Mouse (Mus musculus) hindbrain, embryonic 16.5 days (tissue): ENCODE measurements at regions not wholly inside any gene's neighbourhood (a gene's known extent, or its start where the extent isn't known, plus 50 kb on each side); places are given as distances from the start of the nearest gene placed in this dataset.

Experiments
- ATAC-seq: fragments of 200-750 bp; cut with Nextera tagmentation; 2 replicates; pipeline ENCODE4 v1.8.0; 2017; ENCODE audit warnings: moderate TSS enrichment, moderate library complexity
- H3K27ac ChIP-seq: fragments of 300-500 bp; sonication (generic); 2 replicates; pipeline ENCODE4 v1.5.1; 2014; ENCODE audit warnings: low read depth, mild to moderate bottlenecking, control low read depth, low read length, moderate library complexity
- H3K27me3 ChIP-seq: fragments of 300-500 bp; sonication (generic); replicated peaks from 2 replicates; pipeline ENCODE4 v1.6.1; 2014; ENCODE audit warnings: low read length; ENCODE audit not compliant: control insufficient read depth, insufficient read depth
- H3K36me3 ChIP-seq: fragments of 300-500 bp; sonication (generic); 2 replicates; pipeline ENCODE4 v1.6.1; 2014; ENCODE audit warnings: mild to moderate bottlenecking, low read length, moderate library complexity, mixed read lengths; ENCODE audit not compliant: control insufficient read depth, insufficient read depth
- H3K4me1 ChIP-seq: fragments of 300-500 bp; sonication (generic); 2 replicates; pipeline ENCODE4 v1.6.1; 2014; ENCODE audit warnings: low read depth, low read length; ENCODE audit not compliant: control insufficient read depth, insufficient read depth
- H3K4me2 ChIP-seq: fragments of 300-500 bp; sonication (generic); 2 replicates; pipeline ENCODE4 v1.6.1; 2014; ENCODE audit warnings: mild to moderate bottlenecking, low read length, control low read depth, moderate library complexity
- H3K4me3 ChIP-seq: fragments of 300-500 bp; sonication (generic); 2 replicates; pipeline ENCODE4 v1.5.1; 2014; ENCODE audit warnings: mild to moderate bottlenecking, low read length, control low read depth, moderate library complexity
- H3K9ac ChIP-seq: fragments of 300-500 bp; sonication (generic); 2 replicates; pipeline ENCODE4 v1.6.1; 2014; ENCODE audit warnings: low read depth, mild to moderate bottlenecking, control low read depth, low read length, moderate library complexity
- H3K9me3 ChIP-seq: fragments of 300-500 bp; sonication (generic); 2 replicates; pipeline ENCODE4 v1.6.1; 2014; ENCODE audit warnings: mild to moderate bottlenecking, low read length, moderate library complexity; ENCODE audit not compliant: control insufficient read depth
- WGBS: fragments of 180-500 bp; shearing (Covaris S2); extraction: QIAGEN DNeasy Blood & Tissue Kit; methylation state at CpG from one replicate; pipeline ENCODE4 v1.1.7; 2014; 5-methylcytosine and 5-hydroxymethylcytosine counted together

DNA sequence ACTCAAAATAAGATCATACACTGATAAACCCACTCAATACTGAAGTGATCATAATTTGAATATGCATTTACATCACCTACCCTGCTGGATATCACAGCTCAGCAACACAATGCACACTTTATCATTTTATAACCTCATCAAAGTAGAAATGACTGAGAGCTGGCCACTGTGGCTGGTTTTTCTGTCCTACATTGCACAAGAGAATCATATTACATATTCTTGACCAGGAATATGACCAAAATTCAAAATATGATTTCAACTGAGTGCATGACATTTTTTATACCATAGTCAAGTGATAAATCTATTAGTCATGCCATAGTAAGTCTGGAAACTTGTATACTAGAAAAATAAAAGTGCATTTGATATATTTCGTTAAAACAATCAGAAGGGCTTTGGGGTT, 63.3 kb upstream of the Thsd7a start:
- WGBS = 98% methylated on average over 1 of the region's 1 CpGs
- Histone ChIP-seq H3K27ac (no peak overlapping the region), H3K9me3 (no peaks in the 10 kb centered on the region), H3K4me3 (no peak overlapping the region), H3K27me3 (no peaks in the 10 kb centered on the region), H3K36me3 (no peaks in the 10 kb centered on the region), H3K9ac (no peak overlapping the region), H3K4me1 (no peaks in the 10 kb centered on the region), H3K4me2 (no peak overlapping the region)
- no peak for ATAC-seq

DNA sequence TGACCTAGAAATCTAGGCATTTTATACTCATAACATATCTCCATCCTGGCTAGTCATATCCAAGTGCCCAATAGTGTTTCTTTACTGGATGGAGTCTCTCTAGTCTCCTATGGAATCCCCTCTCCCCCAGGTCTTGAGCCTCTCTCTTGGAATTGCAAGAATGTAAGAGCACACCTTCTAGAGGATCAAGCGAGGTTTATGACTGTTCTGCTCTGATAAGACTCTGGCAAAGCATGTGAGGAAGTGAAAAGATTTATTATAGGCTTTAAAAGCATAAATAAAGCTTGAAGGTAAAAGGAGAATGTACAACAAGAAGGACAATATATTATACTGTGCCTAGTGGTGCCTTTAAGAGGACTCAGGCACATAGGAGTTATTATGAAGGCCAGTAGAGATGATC, 62.8 kb upstream of the Thsd7a start:
- H3K27ac ChIP-seq = no peak overlapping the region
- H3K36me3 ChIP-seq = no peaks in the 10 kb centered on the region
- no peak for ATAC-seq
- 88% methylated on average over 1 of the region's 1 CpGs for WGBS
- H3K4me3 ChIP-seq = no peak overlapping the region
- no peaks in the 10 kb centered on the region for H3K27me3 ChIP-seq
- no peaks in the 10 kb centered on the region for H3K9me3 ChIP-seq
- H3K4me2 ChIP-seq = no peak overlapping the region
- no peaks in the 10 kb centered on the region for H3K4me1 ChIP-seq
- no peak overlapping the region for H3K9ac ChIP-seq

DNA sequence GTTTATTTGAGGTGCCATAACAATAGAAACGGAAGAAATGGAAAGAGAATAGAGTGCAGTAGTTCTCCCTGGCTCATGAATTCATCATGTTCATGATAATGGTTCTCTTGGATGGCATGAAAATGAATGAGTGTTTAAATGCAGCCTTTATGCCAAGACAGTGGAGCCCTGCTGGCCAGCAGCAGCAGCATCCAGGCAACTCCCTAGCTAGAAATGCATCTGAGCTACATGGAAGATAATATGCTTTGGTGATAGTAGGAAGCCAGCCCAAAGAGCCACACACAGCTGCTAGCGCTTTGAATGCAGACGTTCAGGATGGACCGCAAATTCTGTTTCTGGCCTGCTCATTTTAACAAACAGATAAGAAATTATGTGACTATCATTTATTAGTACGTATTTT, 60.4 kb upstream of the Thsd7a start:
- H3K4me2 ChIP-seq = no peak overlapping the region; the same call in 1 of the 2 replicates
- H3K4me3 ChIP-seq = no peak overlapping the region
- no peaks in the 10 kb centered on the region for H3K9me3 ChIP-seq
- no peaks in the 10 kb centered on the region for H3K36me3 ChIP-seq
- no peaks in the 10 kb centered on the region for H3K27me3 ChIP-seq
- H3K9ac ChIP-seq = no peak overlapping the region
- no peak overlapping the region for H3K27ac ChIP-seq
- H3K4me1 ChIP-seq = no peaks in the 10 kb centered on the region
- ATAC-seq = peak; percentile 88
- WGBS = 40% methylated on average over 5 of the region's 5 CpGs
